Mouse (Mus musculus) kidney, postnatal 0 days (tissue): ENCODE measurements at regions not wholly inside any gene's neighbourhood (a gene's known extent, or its start where the extent isn't known, plus 50 kb on each side); places are given as distances from the start of the nearest gene placed in this dataset.

Source experiments
- ATAC-seq: fragments of 200-750 bp; cut with Nextera tagmentation; replicated peaks from 2 replicates; pipeline ENCODE4 v1.8.0; 2017; ENCODE audit warnings: low read depth, moderate number of reproducible peaks, moderate TSS enrichment, moderate library complexity; ENCODE audit not compliant: low FRiP score
- DNase-seq: peaks from one replicate; pipeline ENCODE4 v3.0.0-alpha.2; 2016; ENCODE audit warnings: low spot score
- H3K27ac ChIP-seq: fragments of 300-500 bp; sonication (generic); 2 replicates; pipeline ENCODE4 v1.5.1; 2014; ENCODE audit warnings: mild to moderate bottlenecking
- H3K27me3 ChIP-seq: fragments of 300-500 bp; sonication (generic); 2 replicates; pipeline ENCODE4 v1.6.1; 2014; ENCODE audit warnings: low read length, mixed read lengths; ENCODE audit not compliant: insufficient read depth
- H3K36me3 ChIP-seq: fragments of 300-500 bp; sonication (generic); 2 replicates; pipeline ENCODE4 v1.6.1; 2014; ENCODE audit warnings: low read length, mixed read lengths; ENCODE audit not compliant: insufficient read depth
- H3K4me1 ChIP-seq: fragments of 300-500 bp; sonication (generic); replicated peaks from 2 replicates; pipeline ENCODE4 v1.6.1; 2014; ENCODE audit warnings: antibody characterized with exemption, low read length, mixed read lengths; ENCODE audit not compliant: insufficient read depth
- H3K4me2 ChIP-seq: fragments of 300-500 bp; sonication (generic); 2 replicates; pipeline ENCODE4 v1.6.1; 2014; ENCODE audit warnings: mild to moderate bottlenecking, low read length, moderate library complexity, mixed read lengths
- H3K4me3 ChIP-seq: fragments of 300-500 bp; sonication (generic); replicated peaks from 2 replicates; pipeline ENCODE4 v1.5.1; 2014; ENCODE audit warnings: low read depth, low read length
- H3K9ac ChIP-seq: fragments of 300-500 bp; sonication (generic); 2 replicates; pipeline ENCODE4 v1.6.1; 2014; ENCODE audit warnings: low read depth, low read length
- H3K9me3 ChIP-seq: fragments of 300-500 bp; sonication (generic); replicated peaks from 2 replicates; pipeline ENCODE4 v1.6.1; 2016; ENCODE audit warnings: low read length, inconsistent platforms, mixed read lengths
- CTCF ChIP-seq: IDR thresholded peaks from 2 replicates; pipeline ENCODE4 v1.5.1; 2016; ENCODE audit warnings: antibody characterized with exemption, low read depth, mild to moderate bottlenecking, moderate library complexity
- WGBS: fragments of 180-500 bp; shearing (Covaris S2); extraction: QIAGEN DNeasy Blood & Tissue Kit; methylation state at CpG from one replicate; pipeline ENCODE4 v1.1.7; 2014; 5-methylcytosine and 5-hydroxymethylcytosine counted together

GRCm38 (mm10) chr17:45332321-45332720 is 101.2 kb downstream of the Cdc5l start:
- TF ChIP-seq CTCF: no peak
- H3K27ac ChIP-seq: no peak overlapping the region
- no peaks in the 10 kb centered on the region for H3K9me3 ChIP-seq
- no peaks in the 10 kb centered on the region for H3K4me1 ChIP-seq
- H3K36me3 ChIP-seq: no peaks in the 10 kb centered on the region
- DNase-seq: no peak
- no peak overlapping the region for H3K4me3 ChIP-seq
- no peak for ATAC-seq
- H3K27me3 ChIP-seq: no peaks in the 10 kb centered on the region
- no peak overlapping the region for H3K4me2 ChIP-seq
- H3K9ac ChIP-seq: no peak overlapping the region
- WGBS: 64% methylated on average over 12 of the region's 12 CpGs

- WGBS: 39% methylated on average over 9 of the region's 9 CpGs
- H3K9me3 ChIP-seq: no peaks in the 10 kb centered on the region
- TF ChIP-seq CTCF: no peak
- H3K4me3 ChIP-seq: no peak overlapping the region
- H3K4me1 ChIP-seq: no peaks in the 10 kb centered on the region
- no peak overlapping the region for H3K9ac ChIP-seq
- no peaks in the 10 kb centered on the region for H3K27me3 ChIP-seq
- no peak overlapping the region for H3K4me2 ChIP-seq
- DNase-seq (no peak), ATAC-seq (no peak)
- H3K27ac ChIP-seq: no peak overlapping the region
- no peaks in the 10 kb centered on the region for H3K36me3 ChIP-seq
Observed at GRCm38 (mm10) chr17:45329241-45329640, 104.3 kb downstream of the Cdc5l start.

- Histone ChIP-seq H3K36me3 (no peaks in the 10 kb centered on the region), H3K9me3 (no peaks in the 10 kb centered on the region), H3K9ac (no peak overlapping the region), H3K4me2 (no peak overlapping the region), H3K4me1 (no peaks in the 10 kb centered on the region), H3K27me3 (no peaks in the 10 kb centered on the region), H3K4me3 (no peak overlapping the region), H3K27ac (no peak overlapping the region)
- DNase-seq (no peak), ATAC-seq (no peak)
- no peak for TF ChIP-seq CTCF
- WGBS: 54% methylated on average over 10 of the region's 10 CpGs
Observed at GRCm38 (mm10) chr17:45326726-45327125, 106.8 kb downstream of the Cdc5l start.

GRCm38 (mm10) chr17:45326173-45326572 is 107.4 kb downstream of the Cdc5l start:
- Histone ChIP-seq H3K4me1 (no peaks in the 10 kb centered on the region), H3K27me3 (no peaks in the 10 kb centered on the region), H3K36me3 (no peaks in the 10 kb centered on the region), H3K4me2 (no peak overlapping the region), H3K4me3 (no peak overlapping the region), H3K9me3 (no peaks in the 10 kb centered on the region), H3K9ac (no peak overlapping the region), H3K27ac (no peak overlapping the region)
- ATAC-seq: no peak
- no peak for DNase-seq
- TF ChIP-seq CTCF: no peak
- WGBS: 79% methylated on average over 7 of the region's 7 CpGs

- H3K4me1 ChIP-seq: peaks cover 5% of the 10 kb centered on the region; the same call in 1 of the 2 replicates
- 50% methylated on average over 8 of the region's 8 CpGs for WGBS
- H3K4me3 ChIP-seq: no peak overlapping the region
- no peak for TF ChIP-seq CTCF
- peak overlapping the region; percentile 31; the same call in 1 of the 2 replicates for H3K27ac ChIP-seq
- DNase-seq (peak; percentile 55), ATAC-seq (peak; percentile 79)
- H3K27me3 ChIP-seq: no peaks in the 10 kb centered on the region
- no peaks in the 10 kb centered on the region for H3K36me3 ChIP-seq
- H3K4me2 ChIP-seq: no peak overlapping the region
- H3K9ac ChIP-seq: no peak overlapping the region
- no peaks in the 10 kb centered on the region for H3K9me3 ChIP-seq
Observed at GRCm38 (mm10) chr17:45322842-45323241, 110.7 kb downstream of the Cdc5l start.

- H3K9ac ChIP-seq: no peak overlapping the region
- 68% methylated on average over 7 of the region's 7 CpGs for WGBS
Observed at GRCm38 (mm10) chr17:45320074-45320473, 113.5 kb downstream of the Cdc5l start.

More at GRCm38 (mm10) chr17:45320074-45320473, 113.5 kb downstream of the Cdc5l start:
- H3K4me1 ChIP-seq: peaks cover 5% of the 10 kb centered on the region; the same call in 1 of the 2 replicates
- DNase-seq (no peak), ATAC-seq (no peak)
- no peaks in the 10 kb centered on the region for H3K27me3 ChIP-seq
- H3K4me2 ChIP-seq: no peak overlapping the region
- H3K36me3 ChIP-seq: no peaks in the 10 kb centered on the region
- TF ChIP-seq CTCF: no peak
- H3K27ac ChIP-seq: no peak overlapping the region
- no peak overlapping the region for H3K4me3 ChIP-seq
- no peaks in the 10 kb centered on the region for H3K9me3 ChIP-seq
